9 mouse cellular contexts compared by ENCODE assay signal in the genomic region with DNA sequence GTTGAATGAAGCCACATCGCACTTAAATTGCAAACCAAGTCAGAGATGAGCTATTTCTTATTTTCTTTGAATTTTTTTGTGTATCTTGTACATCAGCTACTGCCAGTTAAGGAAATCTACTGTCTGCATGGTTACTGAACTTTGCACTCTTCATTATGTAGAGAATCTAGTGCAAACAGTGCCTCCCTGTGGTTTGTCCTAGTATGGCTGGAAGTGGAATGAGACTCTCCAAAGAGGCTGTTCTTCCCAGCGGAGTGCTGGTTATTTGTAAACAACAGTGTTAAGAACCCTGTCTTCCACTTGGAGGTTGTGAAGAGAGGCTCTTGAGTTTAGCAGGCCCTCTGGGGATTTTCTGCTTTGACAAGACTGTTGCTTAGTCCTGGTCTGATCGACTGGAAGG. TPM values are rescaled to one million over a fixed set of nuclear protein-coding genes. Genes with fewer than 3 reads are reported as not detected.
DNase-seq lines count a peak whose midpoint lies in the region; ATAC-seq and TF ChIP-seq lines count a peak whose summit lies in the region.
"Had no signal": no experiment of that assay in that cellular context is flagged by ENCODE, and none has a peak within 500 bp of the region (broad histone marks: within the 10 kb centered on the region; RNA-seq: fewer than 3 reads in every experiment).

No protein-coding gene starts in this region.

- no peak for ATAC-seq in hindbrain, postnatal 0 days
- ATAC-seq in liver, embryonic 11.5 days (replicated peaks; ENCODE audit: low FRiP score) = peak; percentile 67
- ATAC-seq in neutrophil, adult 5-6 weeks (ENCODE audit: extremely low read depth, insufficient number of reproducible peaks, low FRiP score, poor library complexity, severe bottlenecking) = peak; percentile 69; the same call in 1 of the 2 replicates

- H3K4me2 ChIP-seq in hindbrain, postnatal 0 days (ENCODE audit: low read depth, low read length) = no peak overlapping the region
- H3K4me2 ChIP-seq in liver, embryonic 11.5 days = no peak overlapping the region
- H3K4me2 ChIP-seq: neural tube, embryonic 13.5 days had no signal

- H3K36me3 ChIP-seq in hindbrain, postnatal 0 days (ENCODE audit: insufficient read depth, low read length) = no peaks in the 10 kb centered on the region
- no peaks in the 10 kb centered on the region for H3K36me3 ChIP-seq in liver, embryonic 11.5 days (ENCODE audit: control insufficient read depth, insufficient read depth, low read length)
- H3K36me3 ChIP-seq: neural tube, embryonic 13.5 days had no signal

- no peaks in the 10 kb centered on the region for H3K4me1 ChIP-seq in hindbrain, postnatal 0 days (ENCODE audit: insufficient read depth, low read length)
- no peaks in the 10 kb centered on the region for H3K4me1 ChIP-seq in liver, embryonic 11.5 days (replicated peaks; ENCODE audit: control insufficient read depth, insufficient read depth, low read length)
- H3K4me1 ChIP-seq: neural tube, embryonic 13.5 days had no signal

- no peak overlapping the region for H3K9ac ChIP-seq in hindbrain, postnatal 0 days (replicated peaks; ENCODE audit: low read length)
- no peak overlapping the region for H3K9ac ChIP-seq in liver, embryonic 11.5 days (ENCODE audit: low read depth, low read length)
- H3K9ac ChIP-seq: neural tube, embryonic 13.5 days had no signal

- H3K27me3 ChIP-seq in hindbrain, postnatal 0 days (ENCODE audit: insufficient read depth, low read length) = no peaks in the 10 kb centered on the region
- H3K27me3 ChIP-seq in liver, embryonic 11.5 days (replicated peaks; ENCODE audit: control insufficient read depth, insufficient read depth, low read length) = no peaks in the 10 kb centered on the region
- H3K27me3 ChIP-seq: neural tube, embryonic 13.5 days had no signal

- DNase-seq in adrenal gland, adult 2 months = peak; percentile 50
- DNase-seq in adrenal gland, postnatal 4 days (ENCODE audit: low spot score in 2 of 2) = no peak
- DNase-seq in right cerebral cortex, postnatal 14 days = peak; percentile 32
- DNase-seq in right cerebral cortex, adult 18-20 months = no peak
- DNase-seq in cerebellum, postnatal 36 days = peak; percentile 29 to 48
- peak; percentile 74 for DNase-seq in hindbrain, postnatal 0 days (ENCODE audit: low spot score)
- no peak for DNase-seq in liver, embryonic 11.5 days (ENCODE audit: low spot score)

- 30% methylated on average over 3 of the region's 3 CpGs for WGBS in hindbrain, postnatal 0 days
- WGBS in liver, embryonic 11.5 days = 28% methylated on average over 3 of the region's 3 CpGs

- H3K27ac ChIP-seq in hindbrain, postnatal 0 days = no peak overlapping the region
- no peak overlapping the region for H3K27ac ChIP-seq in liver, embryonic 11.5 days (ENCODE audit: low read depth, low read length)
- H3K27ac ChIP-seq: neural tube, embryonic 13.5 days had no signal

- no peaks in the 10 kb centered on the region for H3K9me3 ChIP-seq in hindbrain, postnatal 0 days (ENCODE audit: low read length)
- H3K9me3 ChIP-seq in liver, embryonic 11.5 days (ENCODE audit: control insufficient read depth, low read length) = 0 out of 2 replicates have a peak, but pooled peaks cover under 1% of the 10 kb centered on the region
- H3K9me3 ChIP-seq: neural tube, embryonic 13.5 days had no signal

- no peak overlapping the region for H3K4me3 ChIP-seq in hindbrain, postnatal 0 days (ENCODE audit: low read length)
- no peak overlapping the region for H3K4me3 ChIP-seq in liver, embryonic 11.5 days (ENCODE audit: low read depth, low read length)
- H3K4me3 ChIP-seq: neural tube, embryonic 13.5 days had no signal

- peak; percentile 76 for TF ChIP-seq CTCF in hindbrain, postnatal 0 days (IDR thresholded peaks at IDR 0.05; ENCODE audit: low read depth)

RNA-seq across cellular contexts. Expression of gene Cetn3, which starts 22.5 kb away (rescaled TPM):
- 100 to 1,000 TPM; 116 to 135 TPM for total RNA-seq in adrenal gland, adult 2 months (2021)
- polyA plus RNA-seq in adrenal gland, adult 2 months (2012; rRNA removed) = 0.48 and 0.77 TPM in 2 replicates
- total RNA-seq in adrenal gland, postnatal 4 days (2021) = 100 to 1,000 TPM; 175 to 177 TPM
- total RNA-seq in hindbrain, postnatal 0 days (2014; rRNA removed) = 41.7 and 42.5 TPM in 2 replicates
- polyA plus RNA-seq in hindbrain, postnatal 0 days (2015; fragmentation: Nextera tagmentation; extraction: Ambion mirVana) = 318 and 346 TPM in 2 replicates
- 247 and 270 TPM in 2 replicates for polyA plus RNA-seq in liver, embryonic 11.5 days (2014; fragmentation: Nextera tagmentation; extraction: Ambion mirVana)
- total RNA-seq in neutrophil, adult 5-6 weeks (2017) = 139 and 158 TPM in 2 replicates

RNA-seq across cellular contexts. Expression of gene Mblac2, which starts 49.2 kb away (rescaled TPM):
- total RNA-seq in adrenal gland, adult 2 months (2021) = 10 to 100 TPM; 10.6 to 12.4 TPM
- 5.6 and 5.7 TPM in 2 replicates for polyA plus RNA-seq in adrenal gland, adult 2 months (2012; rRNA removed)
- 10 to 100 TPM in 1 of 2 experiments, 1 to 10 TPM in 1; 9.7 to 10.4 TPM for total RNA-seq in adrenal gland, postnatal 4 days (2021)
- total RNA-seq in hindbrain, postnatal 0 days (2014; rRNA removed) = 33.2 and 38.2 TPM in 2 replicates
- 64.7 and 67.7 TPM in 2 replicates for polyA plus RNA-seq in hindbrain, postnatal 0 days (2015; fragmentation: Nextera tagmentation; extraction: Ambion mirVana)
- polyA plus RNA-seq in liver, embryonic 11.5 days (2014; fragmentation: Nextera tagmentation; extraction: Ambion mirVana) = 3.7 and 5.2 TPM in 2 replicates
- 5.9 TPM in 2 replicates for total RNA-seq in neutrophil, adult 5-6 weeks (2017)

RNA-seq across cellular contexts. Expression of gene Polr3g, which starts 49.6 kb away (rescaled TPM):
- total RNA-seq in adrenal gland, adult 2 months (2021) = 1 to 10 TPM; 4.5 to 6.6 TPM
- polyA plus RNA-seq in adrenal gland, adult 2 months (2012; rRNA removed) = 1.4 TPM in 2 replicates
- 1 to 10 TPM; 5.6 to 9.1 TPM for total RNA-seq in adrenal gland, postnatal 4 days (2021)
- total RNA-seq in hindbrain, postnatal 0 days (2014; rRNA removed) = 4.2 and 5.5 TPM in 2 replicates
- 3.9 and 7.8 TPM in 2 replicates for polyA plus RNA-seq in hindbrain, postnatal 0 days (2015; fragmentation: Nextera tagmentation; extraction: Ambion mirVana)
- 22.9 and 26.3 TPM in 2 replicates for polyA plus RNA-seq in liver, embryonic 11.5 days (2014; fragmentation: Nextera tagmentation; extraction: Ambion mirVana)
- 8.4 and 11.8 TPM in 2 replicates for total RNA-seq in neutrophil, adult 5-6 weeks (2017)

Comparison
In these comparisons a context has a peak if more than half of its experiments do, and no peak if none do; other contexts are left out.
1. DNase-seq: peak in adrenal gland, adult 2 months (single experiment), right cerebral cortex, postnatal 14 days (single experiment), cerebellum, postnatal 36 days (2 of 2) and hindbrain, postnatal 0 days (single experiment); none in adrenal gland, postnatal 4 days (0 of 2), right cerebral cortex, adult 18-20 months (single experiment) and liver, embryonic 11.5 days (single experiment).